Mouse (Mus musculus) embryonic facial prominence, embryonic 14.5 days (tissue): ENCODE measurements around the gene Slc35b2. TPM values are rescaled to one million over a fixed set of nuclear protein-coding genes. Genes with fewer than 3 reads are reported as not detected.

Experiments used
- ATAC-seq: fragments of 200-750 bp; cut with Nextera tagmentation; 2 replicates; pipeline ENCODE4 v1.8.0; 2017; ENCODE audit warnings: low read depth, moderate number of reproducible peaks, moderate TSS enrichment
- DNase-seq: peaks from one replicate; pipeline ENCODE4 v3.0.0-alpha.2; 2015; ENCODE audit warnings: low spot score
- H3K27ac ChIP-seq: fragments of 300-500 bp; sonication (generic); replicated peaks from 2 replicates; pipeline ENCODE4 v1.5.1; 2014; ENCODE audit warnings: low read depth, mild to moderate bottlenecking, low read length, moderate library complexity
- H3K27me3 ChIP-seq: fragments of 300-500 bp; sonication (generic); replicated peaks from 2 replicates; pipeline ENCODE4 v1.6.1; 2014; ENCODE audit warnings: low read length; ENCODE audit not compliant: control insufficient read depth, insufficient read depth
- H3K36me3 ChIP-seq: fragments of 300-500 bp; sonication (generic); 2 replicates; pipeline ENCODE4 v1.6.1; 2014; ENCODE audit warnings: low read length, mixed read lengths; ENCODE audit not compliant: control insufficient read depth, insufficient read depth
- H3K4me1 ChIP-seq: fragments of 300-500 bp; sonication (generic); 2 replicates; pipeline ENCODE4 v1.6.1; 2014; ENCODE audit warnings: antibody characterized with exemption, low read length; ENCODE audit not compliant: control insufficient read depth, insufficient read depth
- H3K4me2 ChIP-seq: fragments of 300-500 bp; sonication (generic); 2 replicates; pipeline ENCODE4 v1.6.1; 2014; ENCODE audit warnings: low read depth, mild to moderate bottlenecking, low read length, moderate library complexity, mixed read lengths
- H3K4me3 ChIP-seq: fragments of 300-500 bp; sonication (generic); 2 replicates; pipeline ENCODE4 v1.5.1; 2014; ENCODE audit warnings: low read depth, mild to moderate bottlenecking, low read length
- H3K9ac ChIP-seq: fragments of 300-500 bp; sonication (generic); 2 replicates; pipeline ENCODE4 v1.6.1; 2014; ENCODE audit warnings: low read depth, mild to moderate bottlenecking, low read length, moderate library complexity, mixed read lengths
- H3K9me3 ChIP-seq: fragments of 300-500 bp; sonication (generic); 2 replicates; pipeline ENCODE4 v1.6.1; 2016; ENCODE audit warnings: low read length; ENCODE audit not compliant: control insufficient read depth
- WGBS: fragments of 180-500 bp; shearing (Covaris S2); extraction: QIAGEN DNeasy Blood & Tissue Kit; methylation state at CpG from one replicate; pipeline ENCODE4 v1.1.7; 2014; 5-methylcytosine and 5-hydroxymethylcytosine counted together
- polyA plus RNA-seq: library from polyadenylated mRNA; unstranded; fragments of >200 nt; fragmentation: Nextera tagmentation; extraction: Ambion mirVana; gene quantifications from 2 replicates; pipeline ENCODE4 v1.2.1, GENCODE M21; 2014

The Slc35b2 gene
- polyA plus RNA-seq, 1 experiment from 2014 or later = 139 TPM

DNA sequence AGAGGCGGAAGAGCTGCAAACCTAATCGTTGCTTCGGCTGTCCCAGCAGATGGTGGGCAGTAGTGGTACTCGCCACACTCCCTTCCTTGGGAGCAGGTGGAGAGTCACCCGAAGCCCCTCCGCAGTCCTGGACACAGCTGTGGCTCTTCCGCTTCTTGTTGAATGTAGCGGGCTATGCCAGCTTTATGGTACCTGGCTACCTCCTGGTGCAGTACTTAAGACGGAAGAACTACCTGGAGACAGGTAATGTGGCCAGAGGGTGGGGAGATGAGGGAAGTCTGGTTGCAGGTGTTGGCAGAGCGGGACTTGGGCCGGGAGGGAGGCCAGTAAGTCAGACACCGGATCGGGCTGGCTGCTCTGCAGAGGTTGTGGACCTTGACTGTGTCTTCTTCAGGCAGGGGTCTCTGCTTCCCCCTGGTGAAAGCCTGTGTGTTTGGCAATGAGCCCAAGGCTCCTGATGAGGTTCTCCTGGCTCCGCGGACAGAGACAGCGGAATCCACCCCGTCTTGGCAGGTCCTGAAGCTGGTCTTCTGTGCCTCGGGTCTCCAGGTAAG is 934 bp downstream of the Slc35b2 start:
- no peaks in the 10 kb centered on the region for H3K9me3 ChIP-seq
- no peak; the same call in 1 of the 2 replicates for ATAC-seq
- DNase-seq = no peak
- H3K4me2 ChIP-seq = peak overlapping the region; percentile 93
- H3K9ac ChIP-seq = peak overlapping the region; percentile 82
- H3K27ac ChIP-seq = peak overlapping the region; percentile 73
- H3K27me3 ChIP-seq = no peaks in the 10 kb centered on the region
- peaks cover 10% of the 10 kb centered on the region for H3K4me1 ChIP-seq
- peaks cover 46% of the 10 kb centered on the region for H3K36me3 ChIP-seq
- WGBS = 4% methylated on average over 17 of the region's 18 CpGs
- peak overlapping the region; percentile 62 for H3K4me3 ChIP-seq

DNA sequence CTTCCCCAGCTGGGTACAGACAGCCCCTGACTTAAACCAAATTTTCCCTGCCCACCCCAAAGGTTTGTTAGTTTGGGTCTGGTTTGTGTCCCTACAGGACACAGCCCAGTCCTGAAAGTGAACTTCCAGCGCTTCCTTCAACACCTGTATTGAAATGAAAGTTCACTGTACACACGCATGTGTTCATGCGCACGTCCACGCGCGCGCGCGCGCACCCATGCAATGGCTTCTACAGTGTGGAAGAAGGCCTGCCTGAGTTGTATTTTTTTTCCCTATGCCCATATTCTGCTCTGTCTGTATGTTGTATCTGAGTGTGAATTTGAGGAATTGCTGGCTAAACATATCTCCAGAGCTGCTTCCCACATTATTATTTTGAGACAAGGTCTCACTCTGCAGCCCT is 1.4 kb downstream of the Slc35b2 start:
- ATAC-seq (no peak), DNase-seq (no peak)
- 92% methylated on average over 11 of the region's 11 CpGs for WGBS
- Histone ChIP-seq H3K9me3 (no peaks in the 10 kb centered on the region), H3K36me3 (peaks cover 51% of the 10 kb centered on the region), H3K4me1 (peaks cover 10% of the 10 kb centered on the region), H3K27me3 (no peaks in the 10 kb centered on the region), H3K4me2 (peak overlapping the region; percentile 93), H3K9ac (peak overlapping the region; percentile 82), H3K27ac (0 out of 2 replicates have a peak overlapping the region, but pooled peaks have one; percentile 73), H3K4me3 (peak overlapping the region; percentile 62)

DNA sequence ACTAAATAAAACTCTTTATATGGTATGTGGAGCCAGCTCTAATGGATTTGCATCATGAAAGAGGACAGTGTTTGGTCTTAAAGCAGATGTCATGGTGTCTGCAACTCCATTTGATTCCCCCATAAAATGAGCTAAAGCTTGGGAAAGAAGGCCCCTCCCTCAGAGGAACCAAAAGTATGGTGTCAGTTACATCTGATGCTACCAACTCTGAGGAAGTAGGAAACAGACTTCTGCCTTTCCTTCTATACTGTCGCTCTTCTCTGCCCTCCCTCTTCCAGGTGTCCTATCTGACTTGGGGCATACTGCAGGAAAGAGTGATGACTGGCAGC is 2.3 kb downstream of the Slc35b2 start:
- no peaks in the 10 kb centered on the region for H3K9me3 ChIP-seq
- WGBS = 55% methylated on average over 1 of the region's 1 CpGs
- no peak overlapping the region for H3K27ac ChIP-seq
- no peak overlapping the region for H3K9ac ChIP-seq
- H3K36me3 ChIP-seq = peaks cover 59% of the 10 kb centered on the region
- no peaks in the 10 kb centered on the region for H3K27me3 ChIP-seq
- peaks cover 10% of the 10 kb centered on the region for H3K4me1 ChIP-seq
- no peak overlapping the region for H3K4me2 ChIP-seq
- ATAC-seq (no peak), DNase-seq (no peak)
- H3K4me3 ChIP-seq = no peak overlapping the region

DNA sequence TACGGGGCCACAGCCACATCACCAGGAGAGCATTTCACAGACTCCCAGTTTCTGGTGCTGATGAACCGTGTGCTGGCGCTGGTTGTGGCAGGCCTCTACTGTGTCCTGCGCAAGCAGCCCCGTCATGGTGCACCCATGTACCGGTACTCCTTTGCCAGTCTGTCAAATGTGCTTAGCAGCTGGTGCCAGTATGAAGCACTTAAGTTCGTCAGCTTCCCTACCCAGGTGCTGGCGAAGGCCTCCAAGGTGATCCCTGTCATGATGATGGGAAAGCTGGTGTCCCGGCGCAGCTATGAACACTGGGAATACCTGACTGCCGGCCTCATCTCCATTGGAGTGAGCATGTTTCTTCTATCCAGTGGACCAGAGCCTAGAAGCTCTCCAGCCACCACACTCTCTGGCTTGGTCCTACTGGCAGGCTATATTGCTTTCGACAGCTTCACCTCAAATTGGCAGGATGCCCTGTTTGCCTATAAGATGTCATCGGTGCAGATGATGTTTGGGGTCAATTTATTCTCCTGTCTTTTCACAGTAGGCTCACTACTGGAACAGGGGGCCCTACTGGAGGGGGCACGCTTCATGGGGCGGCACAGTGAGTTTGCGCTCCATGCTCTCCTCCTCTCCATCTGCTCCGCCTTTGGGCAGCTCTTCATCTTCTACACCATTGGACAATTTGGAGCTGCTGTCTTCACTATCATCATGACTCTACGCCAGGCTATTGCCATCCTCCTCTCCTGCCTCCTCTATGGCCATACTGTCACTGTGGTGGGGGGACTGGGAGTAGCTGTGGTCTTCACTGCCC is 2.9 kb downstream of the Slc35b2 start:
- Histone ChIP-seq H3K9ac (no peak overlapping the region), H3K4me1 (peaks cover 11% of the 10 kb centered on the region), H3K27ac (no peak overlapping the region), H3K4me2 (no peak overlapping the region), H3K9me3 (no peaks in the 10 kb centered on the region), H3K27me3 (no peaks in the 10 kb centered on the region), H3K36me3 (peaks cover 65% of the 10 kb centered on the region), H3K4me3 (no peak overlapping the region)
- ATAC-seq (peak; percentile 4; the same call in 1 of the 2 replicates), DNase-seq (no peak)
- 57% methylated on average over 18 of the region's 18 CpGs for WGBS

DNA sequence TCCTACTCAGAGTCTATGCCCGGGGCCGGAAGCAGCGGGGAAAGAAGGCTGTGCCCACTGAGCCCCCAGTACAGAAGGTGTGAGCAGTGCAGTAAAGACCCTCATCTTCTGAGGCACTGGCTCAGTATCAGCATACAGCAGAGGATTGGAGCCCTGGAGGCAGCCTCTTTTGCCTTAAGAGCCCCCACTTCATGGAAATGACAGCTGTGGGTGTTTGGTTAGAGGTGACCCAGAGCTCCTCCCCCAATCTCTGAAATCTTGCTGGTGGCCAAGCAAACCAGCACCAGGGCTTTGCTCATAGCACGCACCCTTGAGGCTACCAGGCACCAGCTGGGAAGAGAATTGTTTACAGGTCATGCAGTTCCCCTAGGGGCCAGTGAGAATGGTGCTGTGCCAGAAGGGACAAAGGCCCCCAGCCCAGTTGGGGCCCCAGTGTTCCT is 3.5 kb downstream of the Slc35b2 start:
- H3K4me1 ChIP-seq = peaks cover 15% of the 10 kb centered on the region
- H3K27me3 ChIP-seq = no peaks in the 10 kb centered on the region
- H3K27ac ChIP-seq = no peak overlapping the region
- WGBS = 23% methylated on average over 4 of the region's 4 CpGs
- ATAC-seq = peak; percentile 1; the same call in 1 of the 2 replicates
- H3K4me3 ChIP-seq = no peak overlapping the region
- H3K36me3 ChIP-seq = peaks cover 71% of the 10 kb centered on the region
- no peak overlapping the region for H3K9ac ChIP-seq
- DNase-seq = no peak
- no peak overlapping the region for H3K4me2 ChIP-seq
- H3K9me3 ChIP-seq = no peaks in the 10 kb centered on the region

DNA sequence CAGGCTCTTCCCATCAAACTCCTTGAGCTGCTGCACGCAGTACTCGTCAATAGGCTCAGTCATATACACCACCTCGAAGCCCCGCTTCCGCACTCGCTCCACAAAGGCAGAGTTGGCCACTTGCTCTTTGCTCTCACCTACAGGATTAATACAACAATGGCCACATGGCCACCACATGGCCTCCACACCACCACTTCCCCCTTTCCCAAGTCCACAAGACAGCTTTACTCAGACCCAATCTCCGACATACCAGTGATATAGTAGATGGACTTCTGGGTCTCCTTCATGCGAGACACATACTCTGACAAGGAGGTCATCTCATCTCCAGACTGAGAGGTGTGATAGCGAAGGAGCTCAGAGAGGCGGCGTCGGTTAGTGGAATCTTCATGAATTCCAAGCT is 5.3 kb downstream of the Slc35b2 start:
- Histone ChIP-seq H3K27ac (no peak overlapping the region), H3K9me3 (no peaks in the 10 kb centered on the region), H3K4me3 (no peak overlapping the region), H3K4me1 (peaks cover 15% of the 10 kb centered on the region), H3K9ac (no peak overlapping the region), H3K4me2 (no peak overlapping the region), H3K36me3 (peaks cover 72% of the 10 kb centered on the region), H3K27me3 (no peaks in the 10 kb centered on the region)
- ATAC-seq = no peak
- 84% methylated on average over 12 of the region's 12 CpGs for WGBS
- DNase-seq = no peak

DNA sequence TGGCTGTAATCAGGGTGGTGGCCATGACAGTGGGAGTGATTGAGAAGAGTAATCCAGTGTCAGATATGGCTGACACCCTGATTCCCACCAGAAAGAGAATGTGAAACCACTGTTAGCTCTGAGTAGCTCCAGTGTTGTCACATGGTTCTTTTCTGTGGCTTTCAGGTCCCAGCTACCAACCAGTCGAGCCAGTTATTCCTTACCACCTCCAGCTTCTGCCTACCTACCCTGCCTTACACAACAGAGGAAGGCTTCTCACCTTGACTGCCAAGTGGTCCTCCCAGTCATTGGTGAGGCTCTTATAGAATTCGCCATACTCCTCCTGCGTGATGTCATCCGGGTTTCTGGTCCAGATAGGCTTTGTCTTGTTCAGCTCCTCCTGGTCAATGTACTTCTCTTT is 6.3 kb downstream of the Slc35b2 start:
- no peak for DNase-seq
- Histone ChIP-seq H3K4me2 (no peak overlapping the region), H3K9ac (no peak overlapping the region), H3K4me3 (no peak overlapping the region), H3K27me3 (no peaks in the 10 kb centered on the region), H3K36me3 (peaks cover 71% of the 10 kb centered on the region), H3K27ac (no peak overlapping the region), H3K4me1 (peaks cover 15% of the 10 kb centered on the region), H3K9me3 (no peaks in the 10 kb centered on the region)
- ATAC-seq = no peak
- 90% methylated on average over 4 of the region's 4 CpGs for WGBS

DNA sequence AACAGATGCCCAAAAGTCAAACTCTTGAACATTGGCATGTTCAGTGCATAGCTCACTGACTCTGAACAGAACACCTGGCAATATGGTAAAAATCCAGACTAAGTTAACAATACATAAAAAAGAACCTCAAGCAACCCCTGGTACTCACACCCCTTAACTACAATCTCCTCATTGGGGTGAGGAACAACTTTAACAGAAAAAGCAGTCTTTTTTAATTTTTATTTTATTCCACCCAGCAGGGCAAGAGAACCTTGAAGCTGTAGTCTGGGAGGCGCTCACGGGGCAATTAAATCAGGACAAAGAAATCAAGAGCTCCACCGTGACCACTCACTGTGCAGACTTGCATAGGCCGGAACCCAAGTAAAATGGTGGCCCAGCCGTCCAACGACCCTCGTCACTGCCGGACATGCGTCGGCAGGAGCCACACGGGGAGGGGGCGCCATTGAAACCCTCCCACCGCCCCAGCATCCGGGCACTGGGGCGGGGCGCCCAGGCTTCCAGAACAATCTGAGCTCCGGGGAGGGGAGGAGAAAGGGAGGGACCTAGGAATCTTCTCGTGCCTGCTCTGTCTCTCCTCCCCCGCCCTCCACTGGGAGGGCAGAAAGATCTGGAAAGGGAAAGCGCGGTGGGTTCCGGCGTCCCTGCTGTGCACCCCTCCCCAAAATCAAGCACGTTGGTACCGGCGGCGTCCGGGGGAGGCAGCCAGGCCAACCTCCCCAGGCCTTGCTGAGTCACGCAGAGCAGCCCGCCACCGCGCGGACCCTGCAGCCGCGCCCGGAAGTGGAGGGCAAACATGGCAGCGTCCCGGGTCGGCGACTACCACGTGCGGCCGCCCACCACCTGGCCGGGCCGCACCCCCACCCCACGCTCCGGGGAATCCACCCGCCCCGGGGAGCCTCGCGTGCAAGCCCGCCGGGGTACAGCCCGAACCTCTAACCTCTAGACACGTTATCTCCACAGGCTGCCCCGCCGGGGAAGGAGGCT is 8.7 kb downstream of the Slc35b2 start:
- Histone ChIP-seq H3K4me1 (peaks cover 12% of the 10 kb centered on the region), H3K9ac (peak overlapping the region; percentile 100), H3K36me3 (peaks cover 48% of the 10 kb centered on the region), H3K4me2 (peak overlapping the region; percentile 88), H3K9me3 (no peaks in the 10 kb centered on the region), H3K27me3 (no peaks in the 10 kb centered on the region), H3K4me3 (peak overlapping the region; percentile 100), H3K27ac (peak overlapping the region; percentile 98)
- DNase-seq = peak; percentile 94
- peak; percentile 58 for ATAC-seq
- WGBS = under 1% methylated on average over 30 of the region's 57 CpGs
